Comparison of ENCODE assay signal across 8 mouse cellular contexts in genomic region chr1:40579784-40580183, GRCm38 (mm10). TPM values are rescaled to one million over a fixed set of nuclear protein-coding genes. Genes with fewer than 3 reads are reported as not detected.
DNase-seq lines count a peak whose midpoint lies in the region; ATAC-seq and TF ChIP-seq lines count a peak whose summit lies in the region.

Gene Slc9a4, plus strand, starts transcription at chr1:40580081.

- no peaks in the 10 kb centered on the region; the same call in 1 of the 2 replicates for H3K27me3 ChIP-seq in midbrain, embryonic 10.5 days (ENCODE audit: low read depth, poor library complexity, severe bottlenecking)
- H3K27me3 ChIP-seq in midbrain, embryonic 11.5 days (ENCODE audit: control insufficient read depth, insufficient read depth, low read length), result no peaks in the 10 kb centered on the region
- H3K27me3 ChIP-seq in forebrain, embryonic 15.5 days, result no peaks in the 10 kb centered on the region
- no peaks in the 10 kb centered on the region for H3K27me3 ChIP-seq in intestine, postnatal 0 days (replicated peaks; ENCODE audit: control insufficient read depth, insufficient read depth, low read length)
- H3K27me3 ChIP-seq in limb, embryonic 11.5 days (ENCODE audit: control insufficient read depth, insufficient read depth, low read length), result no peaks in the 10 kb centered on the region

- WGBS in midbrain, embryonic 10.5 days, result 20% methylated on average over 7 of the region's 7 CpGs
- 12% methylated on average over 7 of the region's 7 CpGs for WGBS in midbrain, embryonic 11.5 days
- 18% methylated on average over 7 of the region's 7 CpGs for WGBS in forebrain, embryonic 15.5 days
- WGBS in intestine, postnatal 0 days, result 5% methylated on average over 7 of the region's 7 CpGs
- 18% methylated on average over 7 of the region's 7 CpGs for WGBS in limb, embryonic 11.5 days

- no peaks in the 10 kb centered on the region for H3K4me1 ChIP-seq in midbrain, embryonic 10.5 days
- no peaks in the 10 kb centered on the region for H3K4me1 ChIP-seq in midbrain, embryonic 11.5 days (ENCODE audit: control insufficient read depth, insufficient read depth, low read length)
- H3K4me1 ChIP-seq in forebrain, embryonic 15.5 days, result no peaks in the 10 kb centered on the region
- no peaks in the 10 kb centered on the region for H3K4me1 ChIP-seq in intestine, postnatal 0 days (replicated peaks; ENCODE audit: control insufficient read depth, insufficient read depth, low read length)
- H3K4me1 ChIP-seq in limb, embryonic 11.5 days (ENCODE audit: control insufficient read depth, insufficient read depth, low read length), result no peaks in the 10 kb centered on the region

- no peak within 1 kb of the TSS for H3K27ac ChIP-seq in midbrain, embryonic 10.5 days (replicated peaks)
- H3K27ac ChIP-seq in midbrain, embryonic 11.5 days (ENCODE audit: low read depth, low read length), result no peak within 1 kb of the TSS
- H3K27ac ChIP-seq in forebrain, embryonic 15.5 days (replicated peaks), result no peak within 1 kb of the TSS
- no peak within 1 kb of the TSS for H3K27ac ChIP-seq in intestine, postnatal 0 days (ENCODE audit: low read depth, low read length)
- no peak within 1 kb of the TSS for H3K27ac ChIP-seq in limb, embryonic 11.5 days (replicated peaks; ENCODE audit: low read depth, low read length)

- no peak within 1 kb of the TSS for H3K9ac ChIP-seq in midbrain, embryonic 11.5 days (ENCODE audit: low read length)
- H3K9ac ChIP-seq in forebrain, embryonic 15.5 days (replicated peaks), result no peak within 1 kb of the TSS
- H3K9ac ChIP-seq in intestine, postnatal 0 days (ENCODE audit: low read depth, low read length), result no peak within 1 kb of the TSS
- H3K9ac ChIP-seq in limb, embryonic 11.5 days (ENCODE audit: low read length), result no peak within 1 kb of the TSS

- no peaks in the 10 kb centered on the region for H3K36me3 ChIP-seq in midbrain, embryonic 10.5 days
- H3K36me3 ChIP-seq in midbrain, embryonic 11.5 days (ENCODE audit: control insufficient read depth, insufficient read depth, low read length), result no peaks in the 10 kb centered on the region
- no peaks in the 10 kb centered on the region for H3K36me3 ChIP-seq in forebrain, embryonic 15.5 days
- H3K36me3 ChIP-seq in intestine, postnatal 0 days (ENCODE audit: control insufficient read depth, insufficient read depth), result no peaks in the 10 kb centered on the region
- H3K36me3 ChIP-seq in limb, embryonic 11.5 days (ENCODE audit: control insufficient read depth, insufficient read depth, low read length), result no peaks in the 10 kb centered on the region

- ATAC-seq in midbrain, embryonic 11.5 days (ENCODE audit: low FRiP score), result no peak
- 0 out of 2 replicates have a peak, but pooled peaks have one; percentile 29 for ATAC-seq in forebrain, embryonic 15.5 days (replicated peaks)
- ATAC-seq in intestine, postnatal 0 days, result no peak
- ATAC-seq in limb, embryonic 11.5 days (ENCODE audit: insufficient number of reproducible peaks, low FRiP score, low TSS enrichment, low read depth), result no peak

- H3K4me3 ChIP-seq in midbrain, embryonic 10.5 days, result no peak within 1 kb of the TSS
- no peak within 1 kb of the TSS for H3K4me3 ChIP-seq in midbrain, embryonic 11.5 days (ENCODE audit: low read depth, low read length)
- no peak within 1 kb of the TSS for H3K4me3 ChIP-seq in forebrain, embryonic 15.5 days
- peak within 1 kb of the TSS; percentile 17; the same call in 1 of the 2 replicates for H3K4me3 ChIP-seq in intestine, postnatal 0 days (ENCODE audit: low read depth, low read length)
- H3K4me3 ChIP-seq in limb, embryonic 11.5 days (ENCODE audit: low read depth, low read length), result no peak within 1 kb of the TSS

- DNase-seq in midbrain, embryonic 10.5 days (ENCODE audit: low spot score), result peak; percentile 31
- no peak for DNase-seq in midbrain, embryonic 11.5 days (ENCODE audit: low spot score, missing footprints)
- DNase-seq in adrenal gland, postnatal 14 days, result peak; percentile 43
- peak; percentile 55 for DNase-seq in limb, embryonic 11.5 days (ENCODE audit: low spot score)
- peak; percentile 71 for DNase-seq in retina, embryonic 14.5 days (ENCODE audit: low spot score)
- no peak for DNase-seq in urinary bladder, postnatal 4 days (ENCODE audit: low spot score in 2 of 2)

- no peak within 1 kb of the TSS; the same call in 1 of the 2 replicates for H3K4me2 ChIP-seq in midbrain, embryonic 11.5 days
- 0 out of 2 replicates have a peak within 1 kb of the TSS, but pooled peaks have one; percentile 22 for H3K4me2 ChIP-seq in forebrain, embryonic 15.5 days (replicated peaks)
- peak within 1 kb of the TSS; percentile 60 for H3K4me2 ChIP-seq in intestine, postnatal 0 days (replicated peaks; ENCODE audit: low read depth)
- H3K4me2 ChIP-seq in limb, embryonic 11.5 days (ENCODE audit: low read depth, severe bottlenecking), result no peak within 1 kb of the TSS

- TF ChIP-seq CTCF in intestine, postnatal 0 days (IDR thresholded peaks at IDR 0.05; ENCODE audit: low read depth), result peak; percentile 94

- no peaks in the 10 kb centered on the region for H3K9me3 ChIP-seq in midbrain, embryonic 10.5 days (replicated peaks)
- no peaks in the 10 kb centered on the region for H3K9me3 ChIP-seq in midbrain, embryonic 11.5 days (ENCODE audit: control insufficient read depth, low read length)
- no peaks in the 10 kb centered on the region for H3K9me3 ChIP-seq in forebrain, embryonic 15.5 days
- no peaks in the 10 kb centered on the region for H3K9me3 ChIP-seq in intestine, postnatal 0 days (ENCODE audit: control insufficient read depth)
- H3K9me3 ChIP-seq in limb, embryonic 11.5 days (ENCODE audit: control insufficient read depth, low read length), result no peaks in the 10 kb centered on the region

RNA-seq across cellular contexts. Expression of gene Slc9a4, which starts in this region (rescaled TPM):
- not detected in 2 replicates for polyA plus RNA-seq in midbrain, embryonic 10.5 days (2016; fragmentation: Nextera tagmentation; extraction: Ambion mirVana)
- not detected in 2 replicates for polyA plus RNA-seq in midbrain, embryonic 11.5 days (2014; fragmentation: Nextera tagmentation; extraction: Ambion mirVana)
- total RNA-seq in adrenal gland, postnatal 14 days (2021), result not detected in 2 replicates
- not detected in 2 replicates for polyA plus RNA-seq in forebrain, embryonic 15.5 days (2015; fragmentation: Nextera tagmentation; extraction: Ambion mirVana)
- 0.20 and 0.38 TPM in 2 replicates for polyA plus RNA-seq in intestine, postnatal 0 days (2015; fragmentation: Nextera tagmentation; extraction: Ambion mirVana)
- not detected in 2 replicates for polyA plus RNA-seq in limb, embryonic 11.5 days (2014; fragmentation: Nextera tagmentation; extraction: Ambion mirVana)

Comparison
In these comparisons a context has a peak if more than half of its experiments do, and no peak if none do; other contexts are left out.
1. Peak in DNase-seq in midbrain, embryonic 10.5 days; RNA of the gene not detected or under 1 TPM.
2. Peak in DNase-seq in adrenal gland, postnatal 14 days; RNA of the gene not detected or under 1 TPM.
3. Peak in ATAC-seq and H3K4me2 ChIP-seq in forebrain, embryonic 15.5 days; RNA of the gene not detected or under 1 TPM.
4. Peak in DNase-seq in limb, embryonic 11.5 days; RNA of the gene not detected or under 1 TPM.